Mouse (Mus musculus) stomach, embryonic 15.5 days (tissue): ENCODE results near the gene Birc7. TPM values are rescaled to one million over a fixed set of nuclear protein-coding genes. Genes with fewer than 3 reads are reported as not detected.

Experiments used
- ATAC-seq: fragments of 200-750 bp; cut with Nextera tagmentation; 2 replicates; pipeline ENCODE4 v1.8.0; 2017; ENCODE audit warnings: low read depth, moderate number of reproducible peaks, moderate TSS enrichment; ENCODE audit not compliant: insufficient read depth, low FRiP score
- H3K27ac ChIP-seq: fragments of 300-500 bp; sonication (generic); 2 replicates; pipeline ENCODE4 v1.5.1; 2015; ENCODE audit warnings: mild to moderate bottlenecking, inconsistent platforms
- H3K27me3 ChIP-seq: fragments of 300-500 bp; sonication (generic); replicated peaks from 2 replicates; pipeline ENCODE4 v1.6.1; 2015; ENCODE audit warnings: inconsistent platforms
- H3K36me3 ChIP-seq: fragments of 300-500 bp; sonication (generic); 2 replicates; pipeline ENCODE4 v1.6.1; 2015; ENCODE audit warnings: inconsistent platforms
- H3K4me1 ChIP-seq: fragments of 300-500 bp; sonication (generic); 2 replicates; pipeline ENCODE4 v1.6.1; 2015; ENCODE audit warnings: inconsistent platforms
- H3K4me2 ChIP-seq: fragments of 300-500 bp; sonication (generic); 2 replicates; pipeline ENCODE4 v1.6.1; 2015; ENCODE audit warnings: mild to moderate bottlenecking, inconsistent platforms
- H3K4me3 ChIP-seq: fragments of 300-500 bp; sonication (generic); replicated peaks from 2 replicates; pipeline ENCODE4 v1.5.1; 2015; ENCODE audit warnings: inconsistent platforms
- H3K9ac ChIP-seq: fragments of 300-500 bp; sonication (generic); 2 replicates; pipeline ENCODE4 v1.6.1; 2015; ENCODE audit warnings: inconsistent platforms
- H3K9me3 ChIP-seq: fragments of 300-500 bp; sonication (generic); 2 replicates; pipeline ENCODE4 v1.6.1; 2016; ENCODE audit warnings: inconsistent platforms
- WGBS: fragments of 180-500 bp; shearing (Covaris S2); methylation state at CpG from one replicate; pipeline ENCODE4 v1.1.7; 2015; 5-methylcytosine and 5-hydroxymethylcytosine counted together
- polyA plus RNA-seq: library from polyadenylated mRNA; unstranded; fragments of >200 nt; fragmentation: Nextera tagmentation; extraction: Ambion mirVana; gene quantifications from 2 replicates; pipeline ENCODE4 v1.2.1, GENCODE M21; 2015

The Birc7 gene
- 0.14 TPM in 1 of 2 replicates, not detected in the other for polyA plus RNA-seq

DNA sequence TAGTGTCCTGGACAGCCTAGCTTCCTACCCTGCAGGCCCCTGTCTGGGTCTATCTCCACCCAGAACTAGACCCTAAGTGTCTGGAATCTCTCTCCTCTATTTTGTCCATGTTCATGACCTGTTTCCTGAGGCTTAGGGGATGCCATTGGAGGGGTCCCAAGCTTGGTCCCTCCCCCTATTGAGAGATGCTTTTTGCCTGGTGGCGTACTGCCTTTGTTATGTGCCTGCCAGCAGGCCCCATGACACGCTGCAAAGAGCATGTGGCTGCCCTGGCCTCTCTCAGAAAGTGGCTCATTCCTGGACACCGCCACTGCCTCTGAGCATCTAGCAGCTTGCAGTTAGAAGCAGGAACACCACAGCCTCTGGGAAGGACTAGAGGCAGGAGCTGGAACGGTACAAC lies at the start of gene Birc7:
TSS of gene Birc7 (plus strand) at position 301 of the 400 bp plus-strand sequence.
- Histone ChIP-seq H3K4me3 (no peak within 1 kb of the TSS), H3K9ac (no peak within 1 kb of the TSS), H3K36me3 (no peaks in the 10 kb centered on the region), H3K9me3 (no peaks in the 10 kb centered on the region), H3K4me2 (no peak within 1 kb of the TSS), H3K4me1 (no peaks in the 10 kb centered on the region), H3K27me3 (no peaks in the 10 kb centered on the region), H3K27ac (no peak within 1 kb of the TSS)
- no peak for ATAC-seq
- 60% methylated on average over 4 of the region's 4 CpGs for WGBS

DNA sequence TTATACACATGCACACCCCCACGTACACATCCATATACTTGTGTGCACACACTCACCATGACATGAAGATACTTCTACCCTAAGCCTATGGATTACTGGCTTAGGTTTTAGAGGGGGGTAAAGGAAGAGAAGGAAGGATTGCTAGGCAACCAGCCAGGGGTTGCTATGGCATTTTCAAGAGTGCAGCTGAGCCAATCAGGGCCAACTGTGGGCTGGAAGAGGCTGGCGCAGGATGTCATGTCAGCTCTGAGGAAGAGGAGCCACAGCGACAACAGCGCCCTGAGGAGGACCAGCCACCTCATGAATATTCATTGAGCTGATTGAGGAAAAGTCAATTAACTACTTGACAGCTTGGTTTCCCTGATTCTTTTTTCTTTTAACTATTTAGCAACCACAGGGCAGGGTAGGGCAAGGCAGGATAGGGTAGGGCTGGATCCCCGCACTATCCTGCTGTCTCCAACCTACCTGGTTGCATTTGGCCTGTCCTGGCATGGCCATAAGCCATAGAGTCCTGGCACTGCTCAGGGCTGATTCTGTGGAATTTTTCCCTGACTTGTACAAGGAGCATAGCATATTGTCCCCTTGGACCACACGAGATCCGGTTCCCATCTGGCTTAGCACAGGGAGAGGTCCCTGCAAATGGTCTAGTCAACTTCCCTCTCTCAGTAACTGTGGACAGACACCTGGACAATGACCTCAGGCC lies 49.3 kb upstream of the Birc7 start:
- no peaks in the 10 kb centered on the region for H3K36me3 ChIP-seq
- H3K27me3 ChIP-seq = no peaks in the 10 kb centered on the region
- H3K9me3 ChIP-seq = no peaks in the 10 kb centered on the region
- H3K4me3 ChIP-seq = no peak overlapping the region
- ATAC-seq = no peak
- H3K4me2 ChIP-seq = no peak overlapping the region
- WGBS = 63% methylated on average over 7 of the region's 7 CpGs
- no peak overlapping the region for H3K27ac ChIP-seq
- no peaks in the 10 kb centered on the region for H3K4me1 ChIP-seq
- no peak overlapping the region for H3K9ac ChIP-seq

DNA sequence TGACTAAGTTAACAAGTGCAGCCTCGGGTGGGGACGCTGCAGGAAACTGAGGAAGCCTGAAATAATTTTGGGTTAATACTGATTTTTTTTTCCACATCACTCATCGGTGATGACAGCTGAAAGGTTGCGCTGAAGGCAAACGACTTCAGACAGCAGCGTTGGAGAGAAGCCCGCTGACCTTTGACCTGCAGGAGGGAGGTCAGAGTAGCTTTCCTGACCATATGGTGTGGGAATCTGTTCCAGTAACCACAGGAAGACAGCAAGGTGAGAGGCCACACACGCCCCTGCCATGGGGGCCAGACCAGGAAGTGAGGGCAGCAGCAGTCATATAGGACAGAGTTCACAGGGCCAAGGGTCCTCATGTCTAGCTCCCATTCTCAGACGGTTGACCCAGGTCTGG lies 47.5 kb upstream of the Birc7 start:
- ATAC-seq = no peak
- no peaks in the 10 kb centered on the region for H3K36me3 ChIP-seq
- H3K9ac ChIP-seq = no peak overlapping the region
- H3K4me2 ChIP-seq = no peak overlapping the region
- WGBS = 54% methylated on average over 9 of the region's 9 CpGs
- no peaks in the 10 kb centered on the region for H3K4me1 ChIP-seq
- H3K27me3 ChIP-seq = 0 out of 2 replicates have a peak, but pooled peaks cover 1% of the 10 kb centered on the region
- no peak overlapping the region for H3K4me3 ChIP-seq
- no peak overlapping the region for H3K27ac ChIP-seq
- no peaks in the 10 kb centered on the region for H3K9me3 ChIP-seq

DNA sequence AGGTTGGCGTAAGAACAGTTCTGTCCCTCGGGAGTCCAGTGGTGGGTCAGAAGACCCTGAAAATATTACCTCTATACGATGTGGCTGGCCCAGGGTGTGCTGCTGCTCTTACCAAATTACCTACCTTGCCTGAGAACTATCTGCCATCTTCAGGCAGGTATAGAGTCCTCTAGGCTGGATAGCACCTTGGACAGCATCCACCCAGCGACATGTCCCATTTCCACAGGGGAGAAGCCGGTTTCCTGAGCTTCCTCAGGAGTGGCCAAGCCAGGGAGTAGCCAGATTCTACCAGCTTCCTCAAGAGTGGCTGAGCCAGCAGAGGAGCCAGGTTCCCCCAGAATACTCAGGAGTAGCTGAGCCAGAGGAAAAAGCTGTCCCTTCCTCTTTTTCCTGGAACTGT lies 43.6 kb upstream of the Birc7 start:
- Histone ChIP-seq H3K4me3 (no peak overlapping the region), H3K4me2 (no peak overlapping the region), H3K9me3 (no peaks in the 10 kb centered on the region), H3K27ac (no peak overlapping the region), H3K4me1 (0 out of 2 replicates have a peak, but pooled peaks cover 2% of the 10 kb centered on the region), H3K9ac (no peak overlapping the region), H3K27me3 (peaks cover 37% of the 10 kb centered on the region), H3K36me3 (no peaks in the 10 kb centered on the region)
- ATAC-seq = no peak
- WGBS = 48% methylated on average over 5 of the region's 5 CpGs

DNA sequence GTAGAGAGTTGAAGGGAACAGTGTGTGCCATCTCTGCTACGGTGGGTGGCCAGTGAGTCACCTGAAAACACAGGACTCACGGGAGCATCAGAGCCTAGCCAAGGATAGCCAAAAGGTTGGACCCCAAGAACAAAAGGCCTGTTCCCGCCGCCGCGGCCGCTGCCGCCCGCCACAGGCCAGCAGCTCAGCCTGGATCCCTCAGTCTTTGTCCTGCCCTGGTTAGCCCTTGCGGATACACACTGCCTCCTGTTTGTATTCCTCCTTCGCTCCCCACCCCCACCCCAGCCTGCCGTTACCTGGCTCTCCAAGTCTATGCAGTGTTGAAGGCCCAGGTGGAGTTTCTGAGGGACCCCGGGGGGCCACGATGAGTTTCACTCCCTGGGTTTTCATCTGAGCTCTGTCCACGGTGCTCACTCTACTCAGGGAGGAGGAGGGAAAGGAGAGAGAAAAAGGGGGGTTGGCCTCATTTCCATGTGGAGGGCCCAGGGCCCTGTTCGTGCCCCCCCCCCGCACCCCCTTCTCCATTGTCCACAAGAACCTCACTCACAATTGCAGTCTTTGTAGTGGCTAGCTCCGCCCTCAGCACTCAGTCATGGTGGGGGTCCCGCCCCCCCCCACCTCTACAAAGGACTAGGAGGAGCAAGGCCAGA lies 39.4 kb upstream of the Birc7 start:
- Histone ChIP-seq H3K4me1 (peaks cover 30% of the 10 kb centered on the region), H3K4me2 (no peak overlapping the region), H3K9ac (no peak overlapping the region), H3K27ac (no peak overlapping the region), H3K4me3 (no peak overlapping the region), H3K9me3 (no peaks in the 10 kb centered on the region), H3K27me3 (peaks cover 78% of the 10 kb centered on the region), H3K36me3 (no peaks in the 10 kb centered on the region)
- no peak for ATAC-seq
- WGBS = 19% methylated on average over 19 of the region's 19 CpGs

DNA sequence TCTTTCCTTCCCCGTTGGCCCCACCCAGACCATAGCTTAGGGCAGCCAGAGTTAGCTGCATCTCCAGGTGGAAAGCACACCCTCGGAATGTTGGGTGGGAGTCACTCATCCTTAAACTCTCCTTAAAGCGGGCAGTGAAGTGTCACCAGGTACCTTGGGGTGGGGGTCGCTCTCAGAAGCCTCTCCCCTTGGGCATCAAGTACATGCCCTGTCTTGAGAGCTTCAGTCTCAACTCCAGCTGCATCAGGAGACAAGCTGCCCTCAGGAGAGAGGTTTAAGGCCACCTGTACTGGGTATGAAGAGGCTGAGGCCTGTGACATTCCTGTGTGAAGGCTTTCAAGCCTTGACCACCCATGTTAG lies 38.9 kb upstream of the Birc7 start:
- Histone ChIP-seq H3K4me1 (peaks cover 34% of the 10 kb centered on the region), H3K27me3 (peaks cover 83% of the 10 kb centered on the region), H3K36me3 (no peaks in the 10 kb centered on the region), H3K4me3 (no peak overlapping the region), H3K4me2 (no peak overlapping the region), H3K27ac (no peak overlapping the region), H3K9me3 (no peaks in the 10 kb centered on the region), H3K9ac (no peak overlapping the region)
- ATAC-seq = no peak
- WGBS = 29% methylated on average over 4 of the region's 4 CpGs

DNA sequence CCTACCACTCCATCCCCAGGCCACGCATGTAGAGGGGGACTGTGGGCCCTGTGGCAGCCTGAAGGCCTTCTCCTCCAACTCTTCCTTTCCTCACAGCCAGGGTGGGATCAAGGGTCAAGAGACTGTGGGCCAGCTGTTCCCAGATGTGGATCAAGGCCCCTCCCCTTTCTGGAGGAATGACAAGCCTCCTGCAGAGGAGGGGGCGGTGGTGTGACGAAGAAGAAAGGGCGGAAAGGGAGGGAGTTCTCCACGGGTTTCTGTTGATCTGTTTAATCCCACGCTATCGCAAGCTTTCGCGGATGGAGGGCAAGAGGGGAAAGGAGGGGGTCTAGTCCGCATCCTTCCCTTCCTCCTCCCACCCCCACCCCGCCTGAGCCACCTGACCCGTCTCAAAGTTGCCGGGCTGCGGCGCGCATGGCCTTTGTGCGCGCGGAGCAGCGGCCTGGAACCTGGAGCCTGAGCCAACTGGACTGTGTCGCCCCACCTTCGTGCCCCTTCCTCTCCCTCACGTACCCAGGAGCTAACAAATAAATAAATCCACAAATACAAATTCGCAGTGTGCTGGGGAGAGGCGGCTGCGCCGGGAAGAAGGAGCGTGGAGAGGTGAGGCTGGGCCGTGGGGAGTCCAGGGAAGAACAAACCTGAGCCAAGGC lies 38.3 kb upstream of the Birc7 start:
- peak overlapping the region; percentile 21; the same call in 1 of the 2 replicates for H3K4me2 ChIP-seq

DNA sequence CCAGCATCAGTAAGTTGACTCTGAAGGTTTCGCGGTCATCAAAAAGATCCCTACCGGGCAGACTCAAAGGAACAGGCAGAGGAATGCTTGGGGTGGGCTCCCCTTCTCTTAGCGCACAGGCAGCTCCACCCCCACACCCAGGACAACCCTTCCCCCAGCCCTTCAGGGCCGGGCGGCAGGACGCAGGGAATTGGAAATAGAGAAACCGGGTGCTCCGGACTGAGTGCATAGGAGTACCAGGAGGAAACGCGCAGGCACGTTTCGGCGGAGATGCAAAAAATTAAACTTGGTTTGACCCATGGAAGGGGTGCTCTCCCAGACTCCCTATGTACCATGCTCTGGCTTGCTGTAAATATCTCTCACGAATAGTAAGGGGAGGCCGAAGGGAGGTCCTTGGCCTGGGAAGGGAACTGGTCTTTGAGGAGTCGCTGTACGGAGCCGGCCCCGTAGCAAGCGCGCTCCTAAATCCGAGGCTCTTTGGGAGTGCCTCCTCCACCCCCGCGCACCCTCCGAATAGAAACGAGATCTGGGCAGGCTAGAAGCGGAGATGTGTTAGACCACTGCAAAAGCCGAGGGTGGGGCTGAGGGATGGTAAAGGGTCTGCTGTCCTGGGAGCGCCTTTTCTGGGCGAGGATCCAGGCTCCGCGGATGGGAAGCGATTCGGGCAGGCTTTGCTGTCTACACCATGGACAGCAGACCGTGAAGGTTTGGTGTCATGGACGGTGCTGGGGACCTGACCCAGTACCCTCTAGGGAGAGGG lies 37.6 kb upstream of the Birc7 start:
- WGBS = 2% methylated on average over 37 of the region's 37 CpGs
- peaks cover 95% of the 10 kb centered on the region for H3K27me3 ChIP-seq
- H3K4me3 ChIP-seq = no peak overlapping the region
- H3K9me3 ChIP-seq = no peaks in the 10 kb centered on the region
- peak overlapping the region; percentile 21; the same call in 1 of the 2 replicates for H3K4me2 ChIP-seq
- peaks cover 34% of the 10 kb centered on the region for H3K4me1 ChIP-seq
- H3K36me3 ChIP-seq = no peaks in the 10 kb centered on the region
- H3K9ac ChIP-seq = no peak overlapping the region
- H3K27ac ChIP-seq = no peak overlapping the region
- ATAC-seq = no peak

More for the DNA sequence above, 38.3 kb upstream of the Birc7 start:
- H3K36me3 ChIP-seq = no peaks in the 10 kb centered on the region
- H3K27me3 ChIP-seq = peaks cover 89% of the 10 kb centered on the region
- WGBS = 3% methylated on average over 26 of the region's 29 CpGs
- H3K4me1 ChIP-seq = peaks cover 34% of the 10 kb centered on the region
- no peak for ATAC-seq
- H3K9me3 ChIP-seq = no peaks in the 10 kb centered on the region
- no peak overlapping the region for H3K27ac ChIP-seq
- H3K9ac ChIP-seq = no peak overlapping the region
- H3K4me3 ChIP-seq = 0 out of 2 replicates have a peak overlapping the region, but pooled peaks have one; percentile 5

DNA sequence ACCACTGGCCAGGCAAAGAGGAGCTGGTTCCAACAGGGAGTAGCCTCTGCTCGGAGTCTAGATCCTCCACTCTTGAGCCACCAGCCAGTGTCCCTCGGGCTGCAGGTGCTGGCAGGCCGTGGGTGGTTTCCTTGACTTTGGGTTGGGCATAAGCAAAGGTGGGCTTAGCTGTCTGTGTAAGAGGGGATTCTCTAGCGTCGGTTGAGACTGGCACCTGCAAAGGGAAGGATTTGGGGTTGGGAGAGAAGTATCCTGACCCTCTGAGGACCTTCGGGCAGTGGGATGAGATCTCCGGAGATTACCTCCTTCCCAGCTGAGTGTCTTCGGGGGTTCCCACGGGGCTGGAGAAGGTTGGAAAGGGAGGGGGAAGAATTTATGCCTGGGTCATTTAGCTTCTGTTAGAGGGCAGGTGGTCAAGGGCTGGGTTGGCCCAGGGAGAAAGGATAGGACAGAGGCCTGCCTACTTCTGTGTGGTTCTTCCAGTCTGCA lies 36.9 kb upstream of the Birc7 start:
- no peak for ATAC-seq
- 13% methylated on average over 9 of the region's 9 CpGs for WGBS
- Histone ChIP-seq H3K27ac (no peak overlapping the region), H3K4me1 (peaks cover 34% of the 10 kb centered on the region), H3K4me3 (no peak overlapping the region), H3K9ac (no peak overlapping the region), H3K36me3 (no peaks in the 10 kb centered on the region), H3K9me3 (no peaks in the 10 kb centered on the region), H3K4me2 (no peak overlapping the region), H3K27me3 (peaks cover 95% of the 10 kb centered on the region)

DNA sequence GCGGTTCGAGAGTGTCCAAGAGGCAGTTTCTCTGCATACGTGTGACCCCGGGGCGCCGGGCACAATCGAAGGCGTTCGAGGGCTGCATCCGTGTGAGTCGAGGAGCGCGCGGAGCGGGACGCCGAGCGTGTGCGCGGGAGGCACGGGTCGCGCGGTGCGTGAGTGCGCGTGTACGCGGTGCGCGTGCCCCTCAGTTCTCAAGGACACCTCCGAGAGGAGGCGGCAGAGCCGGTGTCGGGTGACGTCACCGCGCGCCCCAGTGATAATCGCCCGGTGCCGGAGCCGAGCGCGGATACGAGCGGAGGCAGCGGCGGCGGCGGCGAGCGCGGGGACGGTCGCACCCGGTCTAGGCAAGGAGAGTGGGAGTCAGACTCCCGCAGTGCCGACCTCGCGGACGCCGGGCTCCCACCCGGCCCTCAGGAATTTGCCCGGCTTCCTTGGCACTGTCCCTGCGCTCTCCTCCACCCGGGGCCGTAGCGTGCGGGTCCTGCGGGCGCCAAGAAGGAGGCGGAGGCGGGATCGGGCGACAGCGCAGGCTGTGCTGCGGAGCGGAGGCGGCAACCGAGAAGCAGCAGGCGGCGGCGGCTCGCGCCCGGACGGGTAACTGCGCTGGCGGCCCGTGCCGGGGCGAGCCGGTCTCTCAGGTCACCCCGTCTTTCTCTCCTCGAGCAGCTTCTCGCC lies 35.8 kb upstream of the Birc7 start:
- Histone ChIP-seq H3K27me3 (peaks cover 89% of the 10 kb centered on the region), H3K9me3 (no peaks in the 10 kb centered on the region), H3K4me1 (peaks cover 34% of the 10 kb centered on the region), H3K36me3 (no peaks in the 10 kb centered on the region), H3K27ac (no peak overlapping the region), H3K4me2 (peak overlapping the region; percentile 90), H3K9ac (no peak overlapping the region), H3K4me3 (peak overlapping the region; percentile 44)
- under 1% methylated on average over 82 of the region's 97 CpGs for WGBS
- ATAC-seq = no peak

DNA sequence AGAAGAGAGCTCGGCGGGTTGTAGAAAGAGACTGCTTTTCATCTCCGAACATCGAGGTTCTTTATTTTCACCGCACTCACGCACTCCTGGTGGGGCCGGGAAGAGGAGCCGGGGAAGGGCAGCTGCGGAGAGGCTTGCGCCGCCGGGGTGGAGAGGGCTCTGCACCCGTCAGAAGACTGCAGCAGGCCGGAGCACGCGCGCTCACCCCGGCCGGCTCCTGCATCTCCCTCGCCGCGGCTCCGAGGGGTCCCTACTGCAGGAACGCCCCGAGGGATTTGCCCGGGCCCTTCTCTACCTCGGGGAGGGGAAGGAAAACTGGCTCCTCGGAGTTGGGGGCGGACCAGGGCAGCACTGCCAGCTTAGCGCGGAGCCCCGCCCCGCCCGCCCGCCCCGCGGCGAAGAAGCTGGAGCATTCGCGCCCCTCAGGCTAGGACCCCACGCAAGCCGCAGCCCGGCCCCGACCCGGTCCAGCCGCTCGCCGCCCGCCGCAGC lies 35.2 kb upstream of the Birc7 start:
- Histone ChIP-seq H3K27me3 (peaks cover 83% of the 10 kb centered on the region), H3K4me2 (peak overlapping the region; percentile 90), H3K36me3 (no peaks in the 10 kb centered on the region), H3K27ac (no peak overlapping the region), H3K4me3 (peak overlapping the region; percentile 44), H3K4me1 (peaks cover 34% of the 10 kb centered on the region), H3K9me3 (no peaks in the 10 kb centered on the region), H3K9ac (no peak overlapping the region)
- WGBS = under 1% methylated on average over 48 of the region's 50 CpGs
- no peak for ATAC-seq
